Mouse (Mus musculus): ENCODE results near the gene Spag17. TPM values are rescaled to one million over a fixed set of nuclear protein-coding genes. Genes with fewer than 3 reads are reported as not detected.

The Spag17 gene
- polyA plus RNA-seq, 1 experiment from 2014 or later: 0.21 TPM

- Histone ChIP-seq H3K27ac (ENCODE audit: low read length) (no peak overlapping the region), H3K27me3 (ENCODE audit: control insufficient read depth, insufficient read depth, low read depth, low read length) (no peaks in the 10 kb centered on the region), H3K4me2 (ENCODE audit: low read depth, low read length) (no peak overlapping the region), H3K9ac (ENCODE audit: low read depth, low read length) (no peak overlapping the region), H3K36me3 (ENCODE audit: control insufficient read depth, insufficient read depth) (no peaks in the 10 kb centered on the region), H3K9me3 (replicated peaks; ENCODE audit: control insufficient read depth, low read length) (no peaks in the 10 kb centered on the region), H3K4me1 (ENCODE audit: control insufficient read depth, low read depth, low read length) (no peaks in the 10 kb centered on the region), H3K4me3 (ENCODE audit: low read depth, low read length) (no peak overlapping the region)
- no peak for ATAC-seq (ENCODE audit: low read depth)
- 60% methylated on average over 9 of the region's 9 CpGs for WGBS (ENCODE audit: insufficient replicate concordance)
Measured at GRCm38 (mm10) chr3:99954039-99954602, 68.9 kb downstream of the Spag17 start.

- no peak for ATAC-seq (ENCODE audit: low read depth)
Measured at GRCm38 (mm10) chr3:99956517-99956916, 71.3 kb downstream of the Spag17 start.

GRCm38 (mm10) chr3:99959805-99960485 lies 74.7 kb downstream of the Spag17 start:
- no peak overlapping the region for H3K27ac ChIP-seq (ENCODE audit: low read length)

More at GRCm38 (mm10) chr3:99956517-99956916, 71.3 kb downstream of the Spag17 start:
- Histone ChIP-seq H3K36me3 (ENCODE audit: control insufficient read depth, insufficient read depth) (no peaks in the 10 kb centered on the region), H3K4me3 (ENCODE audit: low read depth, low read length) (no peak overlapping the region), H3K9me3 (replicated peaks; ENCODE audit: control insufficient read depth, low read length) (no peaks in the 10 kb centered on the region), H3K27me3 (ENCODE audit: control insufficient read depth, insufficient read depth, low read depth, low read length) (no peaks in the 10 kb centered on the region), H3K9ac (ENCODE audit: low read depth, low read length) (no peak overlapping the region), H3K4me2 (ENCODE audit: low read depth, low read length) (no peak overlapping the region), H3K27ac (ENCODE audit: low read length) (no peak overlapping the region), H3K4me1 (ENCODE audit: control insufficient read depth, low read depth, low read length) (no peaks in the 10 kb centered on the region)

GRCm38 (mm10) chr3:99964345-99964744 lies 79.1 kb downstream of the Spag17 start:
- WGBS (ENCODE audit: insufficient replicate concordance): 75% methylated on average over 6 of the region's 6 CpGs
- no peaks in the 10 kb centered on the region for H3K36me3 ChIP-seq (ENCODE audit: control insufficient read depth, insufficient read depth)
- H3K4me3 ChIP-seq (ENCODE audit: low read depth, low read length): no peak overlapping the region
- no peak for ATAC-seq (ENCODE audit: low read depth)
- no peaks in the 10 kb centered on the region for H3K27me3 ChIP-seq (ENCODE audit: control insufficient read depth, insufficient read depth, low read depth, low read length)
- no peak overlapping the region for H3K9ac ChIP-seq (ENCODE audit: low read depth, low read length)
- H3K4me1 ChIP-seq (ENCODE audit: control insufficient read depth, low read depth, low read length): no peaks in the 10 kb centered on the region
- no peaks in the 10 kb centered on the region for H3K9me3 ChIP-seq (replicated peaks; ENCODE audit: control insufficient read depth, low read length)
- no peak overlapping the region for H3K4me2 ChIP-seq (ENCODE audit: low read depth, low read length)
- H3K27ac ChIP-seq (ENCODE audit: low read length): no peak overlapping the region

More at GRCm38 (mm10) chr3:99959805-99960485, 74.7 kb downstream of the Spag17 start:
- no peaks in the 10 kb centered on the region for H3K27me3 ChIP-seq (ENCODE audit: control insufficient read depth, insufficient read depth, low read depth, low read length)
- H3K4me2 ChIP-seq (ENCODE audit: low read depth, low read length): no peak overlapping the region
- H3K4me1 ChIP-seq (ENCODE audit: control insufficient read depth, low read depth, low read length): no peaks in the 10 kb centered on the region
- ATAC-seq (ENCODE audit: low read depth): no peak
- H3K9me3 ChIP-seq (replicated peaks; ENCODE audit: control insufficient read depth, low read length): no peaks in the 10 kb centered on the region
- WGBS (ENCODE audit: insufficient replicate concordance): 62% methylated on average over 7 of the region's 7 CpGs
- no peak overlapping the region for H3K9ac ChIP-seq (ENCODE audit: low read depth, low read length)
- no peaks in the 10 kb centered on the region for H3K36me3 ChIP-seq (ENCODE audit: control insufficient read depth, insufficient read depth)
- no peak overlapping the region for H3K4me3 ChIP-seq (ENCODE audit: low read depth, low read length)

GRCm38 (mm10) chr3:99965863-99966262 lies 80.7 kb downstream of the Spag17 start:
- WGBS (ENCODE audit: insufficient replicate concordance): 64% methylated on average over 4 of the region's 4 CpGs
- Histone ChIP-seq H3K9me3 (replicated peaks; ENCODE audit: control insufficient read depth, low read length) (no peaks in the 10 kb centered on the region), H3K9ac (ENCODE audit: low read depth, low read length) (no peak overlapping the region), H3K4me3 (ENCODE audit: low read depth, low read length) (no peak overlapping the region), H3K36me3 (ENCODE audit: control insufficient read depth, insufficient read depth) (no peaks in the 10 kb centered on the region), H3K27ac (ENCODE audit: low read length) (no peak overlapping the region), H3K27me3 (ENCODE audit: control insufficient read depth, insufficient read depth, low read depth, low read length) (no peaks in the 10 kb centered on the region), H3K4me2 (ENCODE audit: low read depth, low read length) (no peak overlapping the region), H3K4me1 (ENCODE audit: control insufficient read depth, low read depth, low read length) (no peaks in the 10 kb centered on the region)
- ATAC-seq (ENCODE audit: low read depth): no peak

GRCm38 (mm10) chr3:99966285-99966684 lies 81.1 kb downstream of the Spag17 start:
- 53% methylated on average over 2 of the region's 2 CpGs for WGBS (ENCODE audit: insufficient replicate concordance)
- no peaks in the 10 kb centered on the region for H3K9me3 ChIP-seq (replicated peaks; ENCODE audit: control insufficient read depth, low read length)
- no peak for ATAC-seq (ENCODE audit: low read depth)
- no peak overlapping the region for H3K9ac ChIP-seq (ENCODE audit: low read depth, low read length)
- H3K4me2 ChIP-seq (ENCODE audit: low read depth, low read length): no peak overlapping the region
- no peaks in the 10 kb centered on the region for H3K27me3 ChIP-seq (ENCODE audit: control insufficient read depth, insufficient read depth, low read depth, low read length)
- H3K27ac ChIP-seq (ENCODE audit: low read length): no peak overlapping the region
- no peaks in the 10 kb centered on the region for H3K4me1 ChIP-seq (ENCODE audit: control insufficient read depth, low read depth, low read length)
- no peaks in the 10 kb centered on the region for H3K36me3 ChIP-seq (ENCODE audit: control insufficient read depth, insufficient read depth)
- H3K4me3 ChIP-seq (ENCODE audit: low read depth, low read length): no peak overlapping the region

GRCm38 (mm10) chr3:99970766-99971165 lies 85.6 kb downstream of the Spag17 start:
- WGBS (ENCODE audit: insufficient replicate concordance): 54% methylated on average over 5 of the region's 5 CpGs
- Histone ChIP-seq H3K9me3 (replicated peaks; ENCODE audit: control insufficient read depth, low read length) (no peaks in the 10 kb centered on the region), H3K4me2 (ENCODE audit: low read depth, low read length) (no peak overlapping the region), H3K27me3 (ENCODE audit: control insufficient read depth, insufficient read depth, low read depth, low read length) (no peaks in the 10 kb centered on the region), H3K9ac (ENCODE audit: low read depth, low read length) (no peak overlapping the region), H3K27ac (ENCODE audit: low read length) (no peak overlapping the region), H3K4me3 (ENCODE audit: low read depth, low read length) (no peak overlapping the region), H3K4me1 (ENCODE audit: control insufficient read depth, low read depth, low read length) (no peaks in the 10 kb centered on the region), H3K36me3 (ENCODE audit: control insufficient read depth, insufficient read depth) (no peaks in the 10 kb centered on the region)
- no peak for ATAC-seq (ENCODE audit: low read depth)

- H3K4me2 ChIP-seq (ENCODE audit: low read depth, low read length): no peak overlapping the region
- no peak overlapping the region for H3K27ac ChIP-seq (ENCODE audit: low read length)
- H3K27me3 ChIP-seq (ENCODE audit: control insufficient read depth, insufficient read depth, low read depth, low read length): no peaks in the 10 kb centered on the region
- no peak for ATAC-seq (ENCODE audit: low read depth)
- no peak overlapping the region for H3K9ac ChIP-seq (ENCODE audit: low read depth, low read length)
- no peak overlapping the region for H3K4me3 ChIP-seq (ENCODE audit: low read depth, low read length)
- H3K9me3 ChIP-seq (replicated peaks; ENCODE audit: control insufficient read depth, low read length): no peaks in the 10 kb centered on the region; the same call in 1 of the 2 replicates
- no peaks in the 10 kb centered on the region for H3K4me1 ChIP-seq (ENCODE audit: control insufficient read depth, low read depth, low read length)
- WGBS (ENCODE audit: insufficient replicate concordance): 47% methylated on average over 7 of the region's 7 CpGs
- H3K36me3 ChIP-seq (ENCODE audit: control insufficient read depth, insufficient read depth): no peaks in the 10 kb centered on the region
Measured at GRCm38 (mm10) chr3:99981046-99981445, 95.8 kb downstream of the Spag17 start.

- H3K4me2 ChIP-seq (ENCODE audit: low read depth, low read length): no peak overlapping the region
- H3K9ac ChIP-seq (ENCODE audit: low read depth, low read length): no peak overlapping the region
- no peaks in the 10 kb centered on the region for H3K4me1 ChIP-seq (ENCODE audit: control insufficient read depth, low read depth, low read length)
- H3K4me3 ChIP-seq (ENCODE audit: low read depth, low read length): no peak overlapping the region
- WGBS (ENCODE audit: insufficient replicate concordance): 49% methylated on average over 1 of the region's 1 CpGs
- H3K27me3 ChIP-seq (ENCODE audit: control insufficient read depth, insufficient read depth, low read depth, low read length): no peaks in the 10 kb centered on the region
- ATAC-seq (ENCODE audit: low read depth): no peak
- H3K27ac ChIP-seq (ENCODE audit: low read length): no peak overlapping the region
- H3K9me3 ChIP-seq (replicated peaks; ENCODE audit: control insufficient read depth, low read length): no peaks in the 10 kb centered on the region; the same call in 1 of the 2 replicates
- no peaks in the 10 kb centered on the region for H3K36me3 ChIP-seq (ENCODE audit: control insufficient read depth, insufficient read depth)
Measured at GRCm38 (mm10) chr3:100004676-100005075, 119.5 kb downstream of the Spag17 start.
